Mouse (Mus musculus): Measurements from ENCODE around the gene Kmt2c. TPM values are rescaled to one million over a fixed set of nuclear protein-coding genes. Genes with fewer than 3 reads are reported as not detected.
A peak's percentile ranks its signal among the peaks of the same experiment; 100 is the strongest.

The Kmt2c gene
- polyA plus RNA-seq, 1 experiment from 2014 or later = 13.6 TPM

- Histone ChIP-seq H3K27me3 (no peaks in the 10 kb centered on the region), H3K4me1 (no peaks in the 10 kb centered on the region), H3K4me2 (replicated peaks) (no peak overlapping the region), H3K9ac (no peak overlapping the region), H3K36me3 (no peaks in the 10 kb centered on the region), H3K27ac (replicated peaks) (no peak overlapping the region), H3K4me3 (replicated peaks) (no peak overlapping the region), H3K9me3 (replicated peaks) (no peaks in the 10 kb centered on the region)
- WGBS = 93% methylated on average over 11 of the region's 11 CpGs
- no peak for ATAC-seq (ENCODE audit: insufficient number of reproducible peaks, low FRiP score, low TSS enrichment, low read depth)
Measured at GRCm38 (mm10) chr5:25516301-25516895, 17.8 kb upstream of the Kmt2c start.

- no peak within 1 kb of the TSS for H3K27ac ChIP-seq (replicated peaks)
- ATAC-seq (ENCODE audit: insufficient number of reproducible peaks, low FRiP score, low TSS enrichment, low read depth) = no peak
- no peaks in the 10 kb centered on the region for H3K9me3 ChIP-seq (replicated peaks)
- H3K27me3 ChIP-seq = no peaks in the 10 kb centered on the region
- no peaks in the 10 kb centered on the region for H3K36me3 ChIP-seq
- H3K4me1 ChIP-seq = no peaks in the 10 kb centered on the region
- 88% methylated on average over 5 of the region's 5 CpGs for WGBS
- no peak within 1 kb of the TSS for H3K4me2 ChIP-seq (replicated peaks)
- no peak within 1 kb of the TSS for H3K9ac ChIP-seq
- H3K4me3 ChIP-seq (replicated peaks) = no peak within 1 kb of the TSS
Measured at GRCm38 (mm10) chr5:25515767-25516166, 17.2 kb upstream of the Kmt2c start, which contains the start of gene Cct8l1. Gene Cct8l1, plus strand, starts transcription at chr5:25516067.

DNA sequence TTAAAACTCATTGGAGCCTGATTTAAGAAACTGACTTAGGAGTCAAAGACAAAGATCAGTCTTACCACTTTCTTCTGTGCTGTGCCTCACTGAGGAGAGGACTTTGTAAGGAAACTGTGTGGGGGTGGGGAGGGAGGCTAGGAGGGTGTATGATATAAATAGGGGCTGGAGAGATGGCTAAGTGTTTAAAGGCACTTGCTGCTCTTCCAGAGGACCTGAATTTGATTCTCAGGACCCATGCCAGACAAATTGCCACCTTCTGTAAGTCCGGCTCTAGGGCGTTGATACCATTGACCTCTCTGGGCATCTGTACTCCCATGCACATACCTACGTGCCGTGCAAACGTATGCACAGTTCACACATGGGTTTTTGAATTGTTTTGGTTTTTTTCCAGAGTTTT, 7.5 kb upstream of the Kmt2c start:
- Histone ChIP-seq H3K36me3 (no peaks in the 10 kb centered on the region), H3K9me3 (replicated peaks) (no peaks in the 10 kb centered on the region), H3K27me3 (no peaks in the 10 kb centered on the region), H3K4me3 (replicated peaks) (no peak overlapping the region), H3K27ac (replicated peaks) (no peak overlapping the region), H3K4me2 (replicated peaks) (no peak overlapping the region), H3K4me1 (no peaks in the 10 kb centered on the region), H3K9ac (no peak overlapping the region)
- no peak for ATAC-seq (ENCODE audit: insufficient number of reproducible peaks, low FRiP score, low TSS enrichment, low read depth)
- WGBS = 71% methylated on average over 5 of the region's 5 CpGs

GRCm38 (mm10) chr5:25500686-25501085, 2.1 kb upstream of the Kmt2c start:
- Histone ChIP-seq H3K4me3 (replicated peaks) (peak overlapping the region; percentile 98), H3K9ac (no peak overlapping the region)

DNA sequence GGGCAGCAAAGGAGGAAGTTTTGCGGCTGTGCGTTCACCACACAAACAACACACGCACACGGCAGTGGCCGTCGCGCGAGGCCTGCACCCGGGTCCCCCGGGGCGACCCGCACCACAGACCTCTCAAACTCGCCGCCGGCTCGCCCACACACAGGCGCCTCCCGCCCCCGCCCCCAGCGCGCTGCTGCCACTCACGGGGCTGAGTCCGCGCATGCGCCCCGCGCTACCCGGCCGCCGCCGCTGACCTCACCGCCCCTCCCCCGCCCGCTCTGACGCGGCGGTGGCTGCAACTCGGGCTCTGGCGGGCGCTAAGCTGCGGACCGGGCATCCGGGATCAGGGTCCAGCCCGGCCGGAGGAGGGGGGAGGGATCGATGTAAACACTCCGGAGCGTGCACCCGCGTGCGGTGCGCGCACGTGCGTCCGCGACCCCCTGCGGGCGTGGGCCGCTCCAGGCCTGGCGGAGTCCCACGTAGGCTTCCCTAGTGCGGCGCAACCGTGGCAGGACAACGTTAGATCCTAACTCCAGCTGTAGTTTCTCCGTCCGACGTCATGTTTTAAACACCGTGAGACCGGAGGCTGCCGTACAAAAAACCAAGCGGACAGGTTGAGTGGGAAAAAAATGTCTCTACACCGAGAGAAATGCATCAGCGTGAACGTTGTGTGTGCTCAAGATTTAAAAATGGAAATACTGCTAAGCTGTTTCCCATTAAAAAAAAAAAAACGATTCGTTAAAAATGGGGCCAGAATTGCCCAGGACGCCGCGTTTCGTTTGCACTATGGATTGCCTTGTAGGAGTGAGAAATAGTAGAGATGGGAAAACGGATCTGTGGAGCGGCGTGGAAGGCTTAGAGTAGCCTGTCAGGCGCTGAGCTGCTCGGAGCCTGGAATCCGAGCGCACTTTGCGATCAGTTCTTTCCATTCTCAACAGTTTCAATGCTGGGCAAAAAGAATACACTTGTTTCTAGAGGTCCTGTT, 1.1 kb upstream of the Kmt2c start:
- under 1% methylated on average over 83 of the region's 90 CpGs for WGBS
- H3K4me2 ChIP-seq (replicated peaks) = peak overlapping the region; percentile 68
- peak overlapping the region; percentile 100 for H3K27ac ChIP-seq (replicated peaks)
- peak overlapping the region; percentile 73 for H3K9ac ChIP-seq
- no peaks in the 10 kb centered on the region for H3K36me3 ChIP-seq
- H3K4me1 ChIP-seq = peaks cover 15% of the 10 kb centered on the region
- H3K4me3 ChIP-seq (replicated peaks) = peak overlapping the region; percentile 98
- no peaks in the 10 kb centered on the region for H3K9me3 ChIP-seq (replicated peaks)
- ATAC-seq (ENCODE audit: insufficient number of reproducible peaks, low FRiP score, low TSS enrichment, low read depth) = peak; percentile 88
- no peaks in the 10 kb centered on the region for H3K27me3 ChIP-seq

More at GRCm38 (mm10) chr5:25500686-25501085, 2.1 kb upstream of the Kmt2c start:
- Histone ChIP-seq H3K4me1 (peaks cover 15% of the 10 kb centered on the region), H3K36me3 (no peaks in the 10 kb centered on the region), H3K4me2 (replicated peaks) (peak overlapping the region; percentile 68; the same call in 1 of the 2 replicates), H3K27me3 (no peaks in the 10 kb centered on the region), H3K27ac (replicated peaks) (no peak overlapping the region), H3K9me3 (replicated peaks) (no peaks in the 10 kb centered on the region)
- ATAC-seq (ENCODE audit: insufficient number of reproducible peaks, low FRiP score, low TSS enrichment, low read depth) = no peak
- WGBS = 53% methylated on average over 7 of the region's 7 CpGs

DNA sequence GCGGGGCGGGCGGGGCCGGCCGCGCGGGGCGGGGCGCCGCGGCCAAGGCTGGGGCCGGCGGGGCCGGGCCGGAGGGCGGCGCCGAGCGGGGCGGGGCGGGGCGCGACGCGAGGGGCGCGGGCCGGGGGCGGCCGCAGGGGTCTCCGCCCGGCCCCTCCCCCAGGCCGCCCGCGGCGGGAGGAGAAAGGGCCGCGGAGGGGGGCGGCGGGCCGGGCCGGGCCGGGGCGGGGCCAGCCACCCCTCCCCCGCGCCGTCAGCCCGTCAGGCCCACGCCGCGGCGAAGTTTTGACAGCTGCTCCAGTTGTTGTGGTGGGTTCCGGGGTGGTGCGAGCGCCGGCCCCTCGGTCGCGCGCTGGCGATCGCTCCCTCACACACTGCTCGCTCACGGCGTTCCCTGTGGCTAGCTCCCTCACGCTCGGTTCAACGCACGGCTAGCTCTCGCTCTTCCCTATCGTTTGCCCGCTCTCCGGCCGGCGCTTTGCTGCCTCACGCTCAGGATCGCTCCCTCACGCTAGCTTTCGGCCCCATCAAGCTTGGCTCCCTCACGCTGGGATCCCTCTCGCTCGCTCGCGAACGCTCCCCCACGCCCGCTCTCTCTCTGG, 339 bp upstream of the Kmt2c start:
- under 1% methylated on average over 35 of the region's 87 CpGs for WGBS
- no peaks in the 10 kb centered on the region for H3K9me3 ChIP-seq (replicated peaks)
- peak overlapping the region; percentile 100 for H3K27ac ChIP-seq (replicated peaks)
- peak overlapping the region; percentile 98 for H3K4me3 ChIP-seq (replicated peaks)
- no peaks in the 10 kb centered on the region for H3K36me3 ChIP-seq
- ATAC-seq (ENCODE audit: insufficient number of reproducible peaks, low FRiP score, low TSS enrichment, low read depth) = peak; percentile 87
- H3K9ac ChIP-seq = peak overlapping the region; percentile 73
- peaks cover 15% of the 10 kb centered on the region for H3K4me1 ChIP-seq
- H3K27me3 ChIP-seq = no peaks in the 10 kb centered on the region
- peak overlapping the region; percentile 68 for H3K4me2 ChIP-seq (replicated peaks)

GRCm38 (mm10) chr5:25497720-25498345, 750 bp downstream of the Kmt2c start:
- ATAC-seq (ENCODE audit: insufficient number of reproducible peaks, low FRiP score, low TSS enrichment, low read depth) = peak; percentile 13; the same call in 1 of the 2 replicates
- H3K27ac ChIP-seq (replicated peaks) = peak overlapping the region; percentile 99
- WGBS = under 1% methylated on average over 78 of the region's 78 CpGs

DNA sequence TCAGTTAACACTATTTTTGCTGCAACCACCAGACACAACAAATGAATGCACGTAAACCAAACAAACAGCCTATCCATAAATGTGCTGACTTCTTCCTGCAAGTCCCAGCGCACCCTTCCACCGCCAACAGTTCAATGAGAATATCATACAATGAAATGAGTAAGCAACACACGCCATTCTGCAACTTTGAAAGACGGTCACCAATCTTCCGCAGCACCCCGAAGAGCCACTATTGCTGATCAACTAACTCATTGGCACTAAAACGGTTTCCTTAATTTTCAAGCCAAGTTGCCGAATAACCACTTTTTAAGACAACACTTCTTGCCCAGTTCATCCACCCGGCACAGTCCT, 1.2 kb downstream of the Kmt2c start:
- 2% methylated on average over 10 of the region's 10 CpGs for WGBS
- no peak for ATAC-seq (ENCODE audit: insufficient number of reproducible peaks, low FRiP score, low TSS enrichment, low read depth)
- peak overlapping the region; percentile 98 for H3K4me3 ChIP-seq (replicated peaks)
- H3K9me3 ChIP-seq (replicated peaks) = no peaks in the 10 kb centered on the region
- peaks cover 15% of the 10 kb centered on the region for H3K4me1 ChIP-seq
- peak overlapping the region; percentile 62 for H3K4me2 ChIP-seq (replicated peaks)
- H3K9ac ChIP-seq = peak overlapping the region; percentile 80
- H3K36me3 ChIP-seq = no peaks in the 10 kb centered on the region
- peak overlapping the region; percentile 99 for H3K27ac ChIP-seq (replicated peaks)
- no peaks in the 10 kb centered on the region for H3K27me3 ChIP-seq

More at GRCm38 (mm10) chr5:25497720-25498345, 750 bp downstream of the Kmt2c start:
- Histone ChIP-seq H3K4me3 (replicated peaks) (peak overlapping the region; percentile 98), H3K4me2 (replicated peaks) (peak overlapping the region; percentile 62), H3K27me3 (no peaks in the 10 kb centered on the region), H3K4me1 (peaks cover 15% of the 10 kb centered on the region), H3K9ac (peak overlapping the region; percentile 80), H3K9me3 (replicated peaks) (no peaks in the 10 kb centered on the region), H3K36me3 (no peaks in the 10 kb centered on the region)

GRCm38 (mm10) chr5:25496652-25497051, 1.9 kb downstream of the Kmt2c start:
- Histone ChIP-seq H3K27ac (replicated peaks) (no peak overlapping the region), H3K4me1 (peaks cover 15% of the 10 kb centered on the region), H3K4me3 (replicated peaks) (peak overlapping the region; percentile 98), H3K4me2 (replicated peaks) (peak overlapping the region; percentile 62), H3K36me3 (no peaks in the 10 kb centered on the region), H3K9me3 (replicated peaks) (no peaks in the 10 kb centered on the region), H3K9ac (no peak overlapping the region), H3K27me3 (no peaks in the 10 kb centered on the region)
- 20% methylated on average over 2 of the region's 2 CpGs for WGBS
- no peak for ATAC-seq (ENCODE audit: insufficient number of reproducible peaks, low FRiP score, low TSS enrichment, low read depth)

GRCm38 (mm10) chr5:25478863-25479262, 19.7 kb downstream of the Kmt2c start:
- no peak for ATAC-seq (ENCODE audit: insufficient number of reproducible peaks, low FRiP score, low TSS enrichment, low read depth)
- no peak overlapping the region for H3K4me3 ChIP-seq (replicated peaks)
- no peak overlapping the region for H3K9ac ChIP-seq
- H3K4me1 ChIP-seq = no peaks in the 10 kb centered on the region
- no peak overlapping the region for H3K4me2 ChIP-seq (replicated peaks)
- H3K9me3 ChIP-seq (replicated peaks) = no peaks in the 10 kb centered on the region
- H3K27ac ChIP-seq (replicated peaks) = no peak overlapping the region
- H3K36me3 ChIP-seq = no peaks in the 10 kb centered on the region
- H3K27me3 ChIP-seq = no peaks in the 10 kb centered on the region

DNA sequence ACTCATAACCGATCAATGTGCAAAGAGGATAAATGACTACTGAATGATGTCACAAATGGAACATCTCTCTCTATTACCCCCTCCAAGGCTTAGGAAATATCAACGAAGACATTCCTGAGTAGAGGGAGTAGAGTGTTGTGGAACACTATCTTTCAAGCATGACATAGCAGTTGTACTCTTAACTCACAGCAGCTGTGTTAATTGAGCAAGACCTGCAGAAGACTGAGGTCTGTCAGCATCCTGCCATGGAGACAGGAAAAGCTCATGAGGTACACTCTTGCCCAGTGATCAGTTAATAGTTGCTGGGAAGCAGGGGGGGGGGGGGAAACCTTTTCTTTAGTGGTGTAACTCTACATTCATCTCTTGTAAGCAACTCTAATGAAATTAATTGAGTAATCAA, 22.8 kb downstream of the Kmt2c start:
- Histone ChIP-seq H3K4me1 (no peaks in the 10 kb centered on the region), H3K9ac (no peak overlapping the region), H3K36me3 (no peaks in the 10 kb centered on the region), H3K9me3 (replicated peaks) (no peaks in the 10 kb centered on the region), H3K4me3 (replicated peaks) (no peak overlapping the region), H3K27ac (replicated peaks) (no peak overlapping the region), H3K4me2 (replicated peaks) (no peak overlapping the region), H3K27me3 (no peaks in the 10 kb centered on the region)
- WGBS = 60% methylated on average over 2 of the region's 2 CpGs
- no peak for ATAC-seq (ENCODE audit: insufficient number of reproducible peaks, low FRiP score, low TSS enrichment, low read depth)
